1 mouse cellular context compared by ENCODE assay signal in genomic region chr2:26390954-26391353, GRCm38 (mm10).
TF ChIP-seq lines count a peak whose summit lies in the region.

No protein-coding gene starts in this region.

TF ChIP-seq in myocyte, 11 proteins besides CTCF, POLR2A, EP300 and RAD21 (continued from another document):
- no peak for TF ChIP-seq MAX (IDR thresholded peaks at IDR 0.05; ENCODE audit: low read depth)
- TF ChIP-seq MYOG (IDR thresholded peaks at IDR 0.05; ENCODE audit: control insufficient read depth in 1 of 3, insufficient read depth in 1 of 3, insufficient read length in 2 of 3, low read depth in 2 of 3): peak in 1 of 3 experiments; percentile 61
